Mouse (Mus musculus): ENCODE results near the gene Slc30a1. TPM values are rescaled to one million over a fixed set of nuclear protein-coding genes. Genes with fewer than 3 reads are reported as not detected.

Slc30a1 gene
- total and polyA plus RNA-seq, 2 experiments from 2014 or later = 5.1 to 22.1 TPM

DNA sequence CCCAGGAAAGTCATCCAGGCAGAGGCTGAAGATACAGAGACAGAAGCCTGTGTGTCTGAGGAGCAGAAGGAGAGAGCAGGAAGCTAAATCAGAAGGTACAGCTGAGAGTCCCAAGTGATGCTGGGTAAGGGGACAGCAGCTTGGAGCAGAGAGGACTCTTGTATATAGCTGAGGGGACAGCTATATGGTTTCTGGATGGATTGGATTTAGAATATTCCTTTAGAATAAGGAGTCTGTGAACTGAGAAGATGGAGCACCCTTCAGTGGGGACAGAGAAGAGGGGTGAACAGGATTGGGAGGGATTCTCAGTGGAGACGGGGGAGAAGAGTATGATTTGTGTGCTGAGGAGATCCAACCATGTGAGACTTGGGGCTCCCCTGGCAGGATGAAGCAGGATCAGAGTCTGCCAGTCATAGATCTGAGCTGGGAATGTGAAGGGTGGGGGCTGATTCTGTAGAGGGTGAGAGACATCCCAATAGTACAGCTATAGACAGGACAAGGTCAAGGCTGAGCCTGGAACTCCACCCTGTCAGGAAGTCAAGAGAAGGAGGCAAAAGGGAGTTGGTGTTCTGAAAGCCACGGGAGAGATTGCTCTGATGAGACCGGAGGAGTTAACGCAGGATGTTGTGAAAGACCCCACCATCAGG lies 26.5 kb downstream of the Slc30a1 start:
- no peak overlapping the region for H3K27ac ChIP-seq
- H3K27me3 ChIP-seq (ENCODE audit: insufficient read depth, low read length) = no peaks in the 10 kb centered on the region
- no peaks in the 10 kb centered on the region for H3K4me1 ChIP-seq (ENCODE audit: insufficient read depth, low read length)
- H3K4me3 ChIP-seq (ENCODE audit: low read length) = no peak overlapping the region
- no peak for ATAC-seq
- no peak overlapping the region for H3K4me2 ChIP-seq (ENCODE audit: low read depth, low read length)
- H3K9ac ChIP-seq (replicated peaks; ENCODE audit: low read length) = no peak overlapping the region
- no peak for DNase-seq (ENCODE audit: low spot score)
- H3K36me3 ChIP-seq (ENCODE audit: insufficient read depth, low read length) = no peaks in the 10 kb centered on the region
- no peaks in the 10 kb centered on the region for H3K9me3 ChIP-seq (ENCODE audit: low read length)
- WGBS = 83% methylated on average over 4 of the region's 4 CpGs
- no peak for TF ChIP-seq CTCF (IDR thresholded peaks at IDR 0.05; ENCODE audit: low read depth)

DNA sequence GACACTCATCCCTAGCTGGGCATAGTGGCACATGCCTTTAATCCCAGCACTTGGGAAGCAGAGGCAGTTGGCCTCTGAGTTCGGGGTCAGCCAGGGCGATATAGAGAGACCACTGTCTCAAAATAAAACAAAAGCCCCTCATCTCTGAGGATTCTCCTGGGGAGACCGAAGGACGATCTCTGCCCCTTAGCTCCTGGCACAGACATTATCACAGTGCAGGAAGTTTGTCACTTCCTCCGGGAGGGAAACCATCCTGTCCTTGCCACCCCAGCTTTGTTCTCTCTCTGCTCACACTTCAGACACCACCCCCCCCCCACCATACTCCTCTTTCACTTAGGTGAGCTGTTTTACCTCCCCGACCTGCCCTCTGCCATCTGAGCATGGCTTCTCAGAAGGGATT lies 37.1 kb downstream of the Slc30a1 start:
- no peak for TF ChIP-seq CTCF (IDR thresholded peaks at IDR 0.05; ENCODE audit: low read depth)

DNA sequence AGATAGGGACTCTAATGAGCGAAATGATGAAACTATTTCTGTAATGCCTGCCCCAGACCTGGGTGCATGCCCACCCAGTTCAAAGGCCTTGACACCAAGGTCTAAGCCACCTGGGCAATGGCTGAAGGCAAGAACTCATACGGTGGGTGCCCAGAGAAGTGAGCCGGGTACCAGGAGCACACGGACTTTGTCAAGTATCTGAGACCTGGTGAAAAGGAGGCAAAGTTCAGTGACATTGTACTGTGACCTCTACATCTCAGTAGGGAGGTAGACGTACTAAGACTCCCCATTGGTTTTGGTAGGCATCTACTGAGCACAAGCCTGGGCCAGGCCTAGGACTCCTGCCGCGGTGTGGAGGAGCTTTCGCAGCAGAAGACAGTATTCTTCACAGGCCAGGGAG lies 38.8 kb downstream of the Slc30a1 start:
- no peak overlapping the region for H3K27ac ChIP-seq
- no peak overlapping the region for H3K9ac ChIP-seq (replicated peaks; ENCODE audit: low read length)
- H3K4me3 ChIP-seq (ENCODE audit: low read length) = no peak overlapping the region
- no peak for TF ChIP-seq CTCF (IDR thresholded peaks at IDR 0.05; ENCODE audit: low read depth)
- WGBS = 95% methylated on average over 8 of the region's 8 CpGs
- DNase-seq (ENCODE audit: low spot score) = no peak
- no peaks in the 10 kb centered on the region for H3K36me3 ChIP-seq (ENCODE audit: insufficient read depth, low read length)
- H3K4me2 ChIP-seq (ENCODE audit: low read depth, low read length) = no peak overlapping the region
- no peaks in the 10 kb centered on the region for H3K27me3 ChIP-seq (ENCODE audit: insufficient read depth, low read length)
- ATAC-seq = no peak
- no peaks in the 10 kb centered on the region for H3K4me1 ChIP-seq (ENCODE audit: insufficient read depth, low read length)
- no peaks in the 10 kb centered on the region for H3K9me3 ChIP-seq (ENCODE audit: low read length)

More for the DNA sequence above, 37.1 kb downstream of the Slc30a1 start:
- Histone ChIP-seq H3K4me2 (ENCODE audit: low read depth, low read length) (no peak overlapping the region), H3K4me1 (ENCODE audit: insufficient read depth, low read length) (no peaks in the 10 kb centered on the region), H3K36me3 (ENCODE audit: insufficient read depth, low read length) (no peaks in the 10 kb centered on the region), H3K9ac (replicated peaks; ENCODE audit: low read length) (no peak overlapping the region), H3K9me3 (ENCODE audit: low read length) (no peaks in the 10 kb centered on the region), H3K27me3 (ENCODE audit: insufficient read depth, low read length) (no peaks in the 10 kb centered on the region), H3K27ac (no peak overlapping the region), H3K4me3 (ENCODE audit: low read length) (no peak overlapping the region)
- 79% methylated on average over 6 of the region's 6 CpGs for WGBS
- DNase-seq (ENCODE audit: low spot score) (no peak), ATAC-seq (no peak)

DNA sequence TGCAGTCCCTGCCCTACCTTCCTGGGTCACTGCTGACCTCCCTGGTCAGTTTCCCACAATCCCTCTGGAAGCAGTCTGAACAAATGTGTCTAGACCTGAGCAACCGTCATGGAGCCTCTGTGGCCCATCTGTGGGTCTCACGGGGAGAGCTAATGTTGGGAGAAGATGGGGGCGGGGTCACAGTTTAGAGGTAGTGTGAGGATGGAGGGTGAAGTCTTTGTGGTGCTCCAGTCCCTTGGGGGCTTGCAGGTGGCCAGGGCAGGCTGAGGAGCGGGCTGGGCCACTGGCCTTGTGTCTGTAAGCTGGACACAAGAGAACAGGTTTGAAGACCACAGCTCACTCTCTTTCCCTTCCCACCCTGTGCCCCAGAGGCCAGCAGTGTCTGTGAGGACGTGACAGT lies 39.2 kb downstream of the Slc30a1 start:
- no peaks in the 10 kb centered on the region for H3K36me3 ChIP-seq (ENCODE audit: insufficient read depth, low read length)
- ATAC-seq = no peak
- TF ChIP-seq CTCF (IDR thresholded peaks at IDR 0.05; ENCODE audit: low read depth) = no peak

DNA sequence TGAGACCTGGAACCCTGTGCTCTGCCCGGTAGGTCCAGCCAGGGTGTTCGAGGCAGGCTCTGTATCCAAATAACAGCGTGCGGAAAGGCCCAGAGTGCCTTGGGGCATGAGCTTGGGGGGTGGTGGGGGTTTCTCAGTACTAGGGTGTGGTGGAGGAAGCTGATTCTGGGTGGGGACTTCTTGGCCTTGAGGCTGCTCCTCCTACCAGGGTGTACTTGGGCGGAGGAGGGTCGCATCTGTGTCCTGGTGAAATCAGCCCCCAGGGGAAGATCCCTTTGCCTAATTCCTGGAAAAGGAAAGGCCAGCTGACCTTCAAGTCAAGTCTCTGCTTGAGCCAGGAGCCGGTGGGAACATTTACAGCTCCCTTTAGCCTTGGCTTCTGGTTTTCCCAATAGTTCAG lies 39.7 kb downstream of the Slc30a1 start:
- DNase-seq (ENCODE audit: low spot score) = no peak
- ATAC-seq = no peak
- 71% methylated on average over 7 of the region's 7 CpGs for WGBS
- H3K36me3 ChIP-seq (ENCODE audit: insufficient read depth, low read length) = no peaks in the 10 kb centered on the region
- H3K4me1 ChIP-seq (ENCODE audit: insufficient read depth, low read length) = no peaks in the 10 kb centered on the region
- H3K4me3 ChIP-seq (ENCODE audit: low read length) = no peak overlapping the region
- no peaks in the 10 kb centered on the region for H3K27me3 ChIP-seq (ENCODE audit: insufficient read depth, low read length)
- no peak overlapping the region for H3K9ac ChIP-seq (replicated peaks; ENCODE audit: low read length)
- no peak overlapping the region for H3K27ac ChIP-seq
- TF ChIP-seq CTCF (IDR thresholded peaks at IDR 0.05; ENCODE audit: low read depth) = no peak
- no peak overlapping the region for H3K4me2 ChIP-seq (ENCODE audit: low read depth, low read length)
- H3K9me3 ChIP-seq (ENCODE audit: low read length) = no peaks in the 10 kb centered on the region

More for the DNA sequence above, 39.2 kb downstream of the Slc30a1 start:
- no peak overlapping the region for H3K4me2 ChIP-seq (ENCODE audit: low read depth, low read length)
- no peak overlapping the region for H3K4me3 ChIP-seq (ENCODE audit: low read length)
- DNase-seq (ENCODE audit: low spot score) = no peak
- no peaks in the 10 kb centered on the region for H3K9me3 ChIP-seq (ENCODE audit: low read length)
- no peaks in the 10 kb centered on the region for H3K4me1 ChIP-seq (ENCODE audit: insufficient read depth, low read length)
- WGBS = 82% methylated on average over 5 of the region's 5 CpGs
- no peaks in the 10 kb centered on the region for H3K27me3 ChIP-seq (ENCODE audit: insufficient read depth, low read length)
- H3K9ac ChIP-seq (replicated peaks; ENCODE audit: low read length) = no peak overlapping the region
- no peak overlapping the region for H3K27ac ChIP-seq

DNA sequence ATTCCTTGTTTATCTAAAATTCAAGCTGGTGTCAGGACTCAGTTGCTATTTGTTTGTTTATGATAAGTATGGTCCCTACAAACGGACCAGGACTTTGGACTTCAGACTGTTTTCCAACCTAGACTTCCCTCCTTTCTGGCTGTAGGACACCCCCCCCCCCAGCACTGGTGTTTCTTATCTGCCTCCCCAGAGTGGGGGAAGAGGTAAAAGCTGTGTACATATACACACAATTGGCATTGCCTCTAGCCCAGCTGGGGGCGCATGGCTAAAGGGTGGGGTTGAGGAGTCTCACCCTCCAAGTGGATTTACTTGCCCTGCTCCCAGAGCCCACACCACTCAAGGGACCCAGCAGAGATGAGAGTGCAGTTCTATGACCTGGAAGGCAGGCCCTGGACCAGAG lies 40.3 kb downstream of the Slc30a1 start:
- Histone ChIP-seq H3K4me1 (ENCODE audit: insufficient read depth, low read length) (no peaks in the 10 kb centered on the region), H3K4me2 (ENCODE audit: low read depth, low read length) (no peak overlapping the region), H3K9me3 (ENCODE audit: low read length) (no peaks in the 10 kb centered on the region), H3K27me3 (ENCODE audit: insufficient read depth, low read length) (no peaks in the 10 kb centered on the region), H3K9ac (replicated peaks; ENCODE audit: low read length) (no peak overlapping the region), H3K36me3 (ENCODE audit: insufficient read depth, low read length) (no peaks in the 10 kb centered on the region), H3K27ac (no peak overlapping the region), H3K4me3 (ENCODE audit: low read length) (no peak overlapping the region)
- ATAC-seq (no peak), DNase-seq (ENCODE audit: low spot score) (no peak)
- 78% methylated on average over 2 of the region's 2 CpGs for WGBS
- no peak for TF ChIP-seq CTCF (IDR thresholded peaks at IDR 0.05; ENCODE audit: low read depth)

DNA sequence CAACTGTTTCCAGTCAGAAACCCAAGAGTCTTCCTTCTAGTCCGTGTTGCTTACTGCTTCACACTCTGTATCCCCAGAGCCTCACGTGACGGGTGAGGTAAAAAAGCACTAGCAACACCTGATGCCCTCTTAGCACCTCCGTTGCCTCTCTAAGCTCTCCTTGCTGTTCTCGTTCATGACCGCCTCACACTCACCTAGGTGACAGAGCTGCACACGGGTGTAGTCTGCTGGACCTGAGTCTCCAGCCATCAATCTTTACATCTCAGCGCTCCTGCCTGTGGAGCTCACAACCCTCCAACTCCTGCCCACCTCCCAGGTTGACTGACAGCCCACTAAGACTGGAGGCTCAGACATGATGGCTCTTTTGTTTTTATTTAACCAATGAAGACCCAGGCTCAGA lies 41.2 kb downstream of the Slc30a1 start:
- WGBS = 53% methylated on average over 8 of the region's 8 CpGs

More for the DNA sequence above, 41.2 kb downstream of the Slc30a1 start:
- no peaks in the 10 kb centered on the region for H3K4me1 ChIP-seq (ENCODE audit: insufficient read depth, low read length)
- no peaks in the 10 kb centered on the region for H3K9me3 ChIP-seq (ENCODE audit: low read length)
- H3K4me2 ChIP-seq (ENCODE audit: low read depth, low read length) = no peak overlapping the region
- no peak for TF ChIP-seq CTCF (IDR thresholded peaks at IDR 0.05; ENCODE audit: low read depth)
- no peak overlapping the region for H3K4me3 ChIP-seq (ENCODE audit: low read length)
- H3K9ac ChIP-seq (replicated peaks; ENCODE audit: low read length) = no peak overlapping the region
- no peak for ATAC-seq
- H3K36me3 ChIP-seq (ENCODE audit: insufficient read depth, low read length) = no peaks in the 10 kb centered on the region
- H3K27ac ChIP-seq = no peak overlapping the region
- H3K27me3 ChIP-seq (ENCODE audit: insufficient read depth, low read length) = no peaks in the 10 kb centered on the region
- no peak for DNase-seq (ENCODE audit: low spot score)
